Mouse (Mus musculus) limb, embryonic 13.5 days (tissue): ENCODE measurements around the gene Fam174a. TPM values are rescaled to one million over a fixed set of nuclear protein-coding genes. Genes with fewer than 3 reads are reported as not detected.

ENCODE experiments used
- ATAC-seq: fragments of 200-750 bp; cut with Nextera tagmentation; 2 replicates; pipeline ENCODE4 v1.8.0; 2017; ENCODE audit warnings: low read depth, moderate number of reproducible peaks, moderate TSS enrichment; ENCODE audit not compliant: low FRiP score
- H3K27ac ChIP-seq: fragments of 300-500 bp; sonication (generic); 2 replicates; pipeline ENCODE4 v1.5.1; 2015; ENCODE audit warnings: inconsistent platforms, mild to moderate bottlenecking, moderate library complexity
- H3K27me3 ChIP-seq: fragments of 300-500 bp; sonication (generic); 2 replicates; pipeline ENCODE4 v1.6.1; 2015; ENCODE audit warnings: mild to moderate bottlenecking, inconsistent platforms
- H3K36me3 ChIP-seq: fragments of 300-500 bp; sonication (generic); 2 replicates; pipeline ENCODE4 v1.6.1; 2015; ENCODE audit warnings: inconsistent platforms, mild to moderate bottlenecking, moderate library complexity
- H3K4me1 ChIP-seq: fragments of 300-500 bp; sonication (generic); 2 replicates; pipeline ENCODE4 v1.6.1; 2015; ENCODE audit warnings: inconsistent platforms
- H3K4me2 ChIP-seq: fragments of 300-500 bp; sonication (generic); replicated peaks from 2 replicates; pipeline ENCODE4 v1.6.1; 2015; ENCODE audit warnings: inconsistent platforms, mild to moderate bottlenecking, moderate library complexity
- H3K4me3 ChIP-seq: fragments of 300-500 bp; sonication (generic); 2 replicates; pipeline ENCODE4 v1.5.1; 2015; ENCODE audit warnings: moderate library complexity, mild to moderate bottlenecking, inconsistent platforms
- H3K9ac ChIP-seq: fragments of 300-500 bp; sonication (generic); 2 replicates; pipeline ENCODE4 v1.6.1; 2015; ENCODE audit warnings: mild to moderate bottlenecking, inconsistent platforms
- H3K9me3 ChIP-seq: fragments of 300-500 bp; sonication (generic); 2 replicates; pipeline ENCODE4 v1.6.1; 2016; ENCODE audit warnings: inconsistent platforms
- WGBS: fragments of 180-500 bp; shearing (Covaris S2); methylation state at CpG from one replicate; pipeline ENCODE4 v1.1.7; 2015; 5-methylcytosine and 5-hydroxymethylcytosine counted together
- polyA plus RNA-seq: library from polyadenylated mRNA; unstranded; fragments of >200 nt; fragmentation: Nextera tagmentation; extraction: Ambion mirVana; gene quantifications from 2 replicates; pipeline ENCODE4 v1.2.1, GENCODE M21; 2015

Fam174a gene
- polyA plus RNA-seq, 1 experiment from 2014 or later = 20.8 TPM

DNA sequence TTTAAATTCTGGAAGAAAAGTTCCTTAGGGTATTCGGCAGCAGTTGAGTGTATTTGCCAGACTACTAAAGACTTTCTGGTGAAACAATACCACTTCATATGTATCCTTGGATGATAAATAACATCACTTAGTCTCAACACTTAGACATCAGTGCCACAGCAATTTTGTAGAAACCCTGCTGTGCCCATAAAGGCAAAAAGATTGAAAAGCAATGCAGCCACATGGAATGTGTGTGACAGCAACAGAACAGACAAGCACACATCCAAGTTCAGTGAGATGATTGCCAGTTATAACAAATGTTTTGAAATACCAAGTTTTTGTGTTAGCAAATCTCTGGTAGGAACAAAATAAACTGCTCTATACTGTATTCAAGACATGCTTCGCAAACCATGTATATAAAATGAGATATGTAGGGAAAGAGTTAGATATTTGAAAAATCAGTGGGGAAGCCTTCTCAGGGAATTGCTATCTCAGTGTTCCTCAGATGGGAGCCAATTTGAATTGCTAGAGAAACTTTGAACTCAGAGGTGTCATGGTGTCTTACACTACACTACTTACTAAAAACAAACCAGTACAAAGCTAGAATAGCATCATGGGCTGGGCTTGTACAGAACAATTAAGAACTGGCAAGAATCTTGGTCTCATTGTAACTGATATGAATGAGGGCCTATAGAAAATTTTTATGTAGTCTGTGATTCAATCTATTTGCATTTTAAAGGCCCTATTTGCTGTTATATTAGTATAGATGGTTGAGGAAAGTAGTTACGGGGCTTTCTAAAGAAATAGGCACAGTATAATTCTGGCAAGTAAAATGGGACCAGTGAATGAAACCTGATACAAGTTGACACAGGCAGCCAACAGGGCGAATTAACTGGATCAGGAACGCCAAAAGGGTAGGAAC lies 30.4 kb downstream of the Fam174a start:
- ATAC-seq = no peak
- no peak overlapping the region for H3K27ac ChIP-seq
- H3K36me3 ChIP-seq = no peaks in the 10 kb centered on the region
- WGBS = 65% methylated on average over 5 of the region's 5 CpGs
- no peaks in the 10 kb centered on the region for H3K4me1 ChIP-seq
- H3K4me2 ChIP-seq = no peak overlapping the region
- no peak overlapping the region for H3K9ac ChIP-seq
- H3K4me3 ChIP-seq = no peak overlapping the region
- no peaks in the 10 kb centered on the region for H3K27me3 ChIP-seq
- no peaks in the 10 kb centered on the region for H3K9me3 ChIP-seq

- H3K4me2 ChIP-seq = no peak overlapping the region
- no peaks in the 10 kb centered on the region for H3K36me3 ChIP-seq
- no peak overlapping the region for H3K27ac ChIP-seq
- no peaks in the 10 kb centered on the region for H3K9me3 ChIP-seq
- no peak for ATAC-seq
- WGBS = 61% methylated on average over 1 of the region's 1 CpGs
- no peak overlapping the region for H3K9ac ChIP-seq
- H3K27me3 ChIP-seq = no peaks in the 10 kb centered on the region
- no peak overlapping the region for H3K4me3 ChIP-seq
- no peaks in the 10 kb centered on the region for H3K4me1 ChIP-seq
Observed at GRCm38 (mm10) chr1:95354146-95354545, 40.7 kb downstream of the Fam174a start.

DNA sequence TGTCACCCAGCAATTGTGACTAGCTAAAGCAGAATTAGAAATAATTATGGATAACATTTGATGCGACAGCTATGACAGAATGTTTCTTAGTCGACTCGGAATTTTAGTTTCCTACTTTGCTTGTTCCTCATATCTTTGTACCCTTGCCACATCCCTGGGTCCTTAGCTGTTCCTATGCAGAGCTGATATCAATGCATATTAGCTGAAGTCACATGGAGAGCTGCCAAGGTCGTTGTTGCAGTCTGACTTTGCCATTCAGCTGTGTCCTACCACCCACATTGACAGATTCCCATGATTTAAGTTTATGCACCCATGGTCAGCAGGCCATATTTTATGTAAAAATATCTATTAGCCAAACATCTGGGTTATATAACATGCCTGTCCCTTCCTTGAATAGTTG lies 43.5 kb downstream of the Fam174a start:
- no peaks in the 10 kb centered on the region for H3K27me3 ChIP-seq
- no peak overlapping the region for H3K4me2 ChIP-seq
- no peak overlapping the region for H3K4me3 ChIP-seq
- no peaks in the 10 kb centered on the region for H3K4me1 ChIP-seq
- no peak for ATAC-seq
- no peaks in the 10 kb centered on the region for H3K9me3 ChIP-seq
- no peaks in the 10 kb centered on the region for H3K36me3 ChIP-seq
- WGBS = 73% methylated on average over 4 of the region's 4 CpGs
- no peak overlapping the region for H3K27ac ChIP-seq
- no peak overlapping the region for H3K9ac ChIP-seq

- ATAC-seq = no peak
- Histone ChIP-seq H3K9me3 (no peaks in the 10 kb centered on the region), H3K4me2 (no peak overlapping the region), H3K4me3 (no peak overlapping the region), H3K27ac (no peak overlapping the region), H3K4me1 (no peaks in the 10 kb centered on the region), H3K9ac (no peak overlapping the region), H3K36me3 (no peaks in the 10 kb centered on the region), H3K27me3 (no peaks in the 10 kb centered on the region)
- WGBS = 80% methylated on average over 2 of the region's 2 CpGs
Observed at GRCm38 (mm10) chr1:95363692-95364091, 50.3 kb downstream of the Fam174a start.

DNA sequence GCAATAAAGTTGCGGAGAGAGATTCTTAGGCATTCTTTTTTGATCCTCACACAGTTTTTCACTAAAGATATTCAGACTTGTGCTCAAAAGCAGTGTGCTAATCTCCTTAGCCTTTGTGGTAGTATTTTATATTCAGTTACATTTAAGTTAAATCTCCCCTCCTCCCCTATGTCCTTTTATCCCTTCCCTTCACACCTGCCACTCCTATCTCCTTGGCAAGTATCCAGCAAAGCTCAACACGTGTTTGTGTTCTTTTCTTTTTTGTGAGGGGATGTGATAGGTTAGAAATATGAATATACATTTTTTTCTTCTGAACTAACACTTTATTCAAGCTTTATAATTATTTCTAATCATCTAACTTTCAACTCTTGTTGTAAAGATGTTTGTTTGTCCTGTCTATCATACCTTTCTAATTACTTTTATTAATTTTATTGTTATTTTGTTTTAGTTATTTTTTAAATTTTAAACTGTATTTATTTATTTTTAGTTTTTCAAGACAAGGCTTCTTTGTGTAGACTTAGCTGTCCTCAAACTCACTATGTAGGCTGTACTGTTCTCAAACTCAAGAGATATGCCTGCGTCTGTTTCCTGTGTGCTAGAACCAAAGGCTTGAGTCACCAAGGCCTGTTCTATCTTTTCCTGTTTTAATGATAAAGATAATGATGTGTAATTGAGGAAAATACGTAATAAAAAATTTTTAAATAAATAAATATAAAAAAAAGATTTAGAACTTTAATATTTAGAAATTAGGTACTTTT lies 53.4 kb downstream of the Fam174a start:
- H3K4me2 ChIP-seq = no peak overlapping the region
- no peak overlapping the region for H3K9ac ChIP-seq
- H3K9me3 ChIP-seq = no peaks in the 10 kb centered on the region
- 72% methylated on average over 4 of the region's 4 CpGs for WGBS
- H3K4me1 ChIP-seq = no peaks in the 10 kb centered on the region
- no peak for ATAC-seq
- no peak overlapping the region for H3K4me3 ChIP-seq
- H3K27me3 ChIP-seq = no peaks in the 10 kb centered on the region
- H3K36me3 ChIP-seq = no peaks in the 10 kb centered on the region
- no peak overlapping the region for H3K27ac ChIP-seq

DNA sequence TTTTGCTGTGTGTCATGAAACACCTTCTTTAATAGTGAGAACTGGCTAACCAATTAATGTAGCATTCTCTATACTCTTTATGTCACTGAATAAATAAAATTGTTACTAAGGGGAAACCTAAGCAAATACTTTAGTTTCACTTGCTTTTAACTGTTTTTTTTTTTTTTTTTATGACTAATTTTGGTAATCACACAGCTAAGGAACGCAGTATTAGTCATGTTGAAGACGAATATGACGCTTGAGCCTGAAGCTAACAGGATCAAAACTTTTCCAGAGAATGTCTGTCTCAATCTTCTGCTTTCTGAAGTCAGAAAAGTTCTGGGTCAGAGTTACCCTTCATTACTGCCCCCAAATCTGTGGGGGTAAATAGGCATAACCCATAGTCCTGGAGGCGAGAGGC lies 54.3 kb downstream of the Fam174a start:
- Histone ChIP-seq H3K27me3 (no peaks in the 10 kb centered on the region), H3K36me3 (no peaks in the 10 kb centered on the region), H3K4me2 (no peak overlapping the region), H3K9ac (no peak overlapping the region), H3K9me3 (no peaks in the 10 kb centered on the region), H3K4me1 (no peaks in the 10 kb centered on the region), H3K27ac (no peak overlapping the region), H3K4me3 (no peak overlapping the region)
- no peak for ATAC-seq
- 83% methylated on average over 4 of the region's 4 CpGs for WGBS

DNA sequence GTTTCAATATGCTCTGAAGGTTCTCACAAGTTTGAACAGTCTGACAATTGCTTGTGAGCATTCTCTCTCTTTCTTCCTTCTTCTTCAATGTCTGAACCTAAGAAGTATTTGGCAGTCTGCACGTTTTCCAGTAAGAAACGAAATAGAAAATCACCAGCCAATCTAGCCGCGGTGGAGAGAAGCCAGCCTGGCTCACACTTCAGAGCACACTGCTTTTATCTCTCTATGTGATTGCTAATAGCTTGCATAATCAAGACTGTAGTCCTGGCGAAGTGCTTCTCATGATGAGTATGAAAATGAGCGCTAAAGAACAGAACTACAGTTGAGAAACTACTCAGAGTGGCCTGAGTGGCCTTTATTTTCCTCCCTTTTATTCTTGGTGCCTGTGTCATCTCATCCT lies 62.0 kb downstream of the Fam174a start:
- Histone ChIP-seq H3K27ac (no peak overlapping the region), H3K27me3 (no peaks in the 10 kb centered on the region), H3K4me1 (no peaks in the 10 kb centered on the region), H3K36me3 (no peaks in the 10 kb centered on the region), H3K9me3 (no peaks in the 10 kb centered on the region), H3K4me3 (no peak overlapping the region), H3K9ac (no peak overlapping the region), H3K4me2 (no peak overlapping the region)
- ATAC-seq = no peak
- 77% methylated on average over 6 of the region's 6 CpGs for WGBS

DNA sequence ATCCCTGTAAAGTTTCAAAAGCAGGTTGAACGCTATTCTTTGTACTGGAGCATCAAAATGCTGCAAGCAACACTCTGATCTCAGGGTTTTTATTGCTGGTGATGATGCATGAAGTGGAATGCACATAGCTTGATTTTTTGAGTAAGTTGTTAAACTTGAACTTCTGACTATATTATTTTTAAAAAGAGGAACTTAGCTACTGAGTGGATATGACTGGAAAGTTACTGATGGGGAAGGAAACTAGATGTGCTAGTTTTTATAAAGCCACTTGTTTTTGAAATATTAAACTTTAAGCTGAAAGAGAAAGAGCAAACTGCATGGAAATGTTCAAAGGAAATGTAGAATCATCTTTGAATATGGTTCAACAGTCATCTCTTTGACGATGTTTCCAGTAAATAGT lies 67.6 kb downstream of the Fam174a start:
- H3K36me3 ChIP-seq = no peaks in the 10 kb centered on the region
- no peak overlapping the region for H3K9ac ChIP-seq
- no peaks in the 10 kb centered on the region for H3K27me3 ChIP-seq
- no peak overlapping the region for H3K4me3 ChIP-seq
- H3K4me2 ChIP-seq = no peak overlapping the region
- no peaks in the 10 kb centered on the region for H3K9me3 ChIP-seq
- no peaks in the 10 kb centered on the region for H3K4me1 ChIP-seq
- H3K27ac ChIP-seq = no peak overlapping the region
- WGBS = 73% methylated on average over 2 of the region's 2 CpGs
- ATAC-seq = no peak
